Mouse (Mus musculus) cerebellum, adult 11-12 months (tissue): ENCODE results near the gene Adgrf2.

ENCODE experiments used
- DNase-seq: peaks from one replicate; pipeline ENCODE4 v3.0.0; 2022

Adgrf2 gene

GRCm38 (mm10) chr17:42741801-42742217 is at the start of gene Adgrf2:
Gene Adgrf2, minus strand, starts transcription at chr17:42742179.
- DNase-seq, result no peak

GRCm38 (mm10) chr17:42790787-42791186 is 48.8 kb upstream of the Adgrf2 start:
- no peak for DNase-seq

DNA sequence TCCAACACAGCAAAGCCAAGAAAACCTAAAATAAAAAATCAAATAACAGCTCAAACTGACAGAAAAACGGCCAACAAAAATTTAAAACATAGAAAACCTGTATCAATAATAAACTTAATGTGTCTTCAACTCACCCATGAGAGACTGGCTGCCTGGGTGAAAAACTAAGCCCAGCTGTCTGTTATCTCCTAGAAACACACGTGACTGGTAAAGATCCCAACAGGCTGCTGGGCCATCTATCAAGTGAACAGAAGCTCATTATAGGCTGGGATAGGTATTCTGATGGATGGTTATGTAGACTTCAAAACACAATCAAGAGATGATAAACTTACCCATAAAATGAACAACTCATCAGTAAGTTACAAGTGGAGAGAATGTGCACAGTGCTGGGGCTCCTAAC is 47.7 kb upstream of the Adgrf2 start:
- DNase-seq, result no peak

- no peak for DNase-seq
These were observed 46.9 kb upstream of the Adgrf2 start for GRCm38 (mm10) chr17:42788686-42789453.

GRCm38 (mm10) chr17:42782156-42782757 is 40.3 kb upstream of the Adgrf2 start:
- peak; percentile 32 for DNase-seq

GRCm38 (mm10) chr17:42753791-42754190 is 11.8 kb upstream of the Adgrf2 start:
- DNase-seq, result no peak

DNA sequence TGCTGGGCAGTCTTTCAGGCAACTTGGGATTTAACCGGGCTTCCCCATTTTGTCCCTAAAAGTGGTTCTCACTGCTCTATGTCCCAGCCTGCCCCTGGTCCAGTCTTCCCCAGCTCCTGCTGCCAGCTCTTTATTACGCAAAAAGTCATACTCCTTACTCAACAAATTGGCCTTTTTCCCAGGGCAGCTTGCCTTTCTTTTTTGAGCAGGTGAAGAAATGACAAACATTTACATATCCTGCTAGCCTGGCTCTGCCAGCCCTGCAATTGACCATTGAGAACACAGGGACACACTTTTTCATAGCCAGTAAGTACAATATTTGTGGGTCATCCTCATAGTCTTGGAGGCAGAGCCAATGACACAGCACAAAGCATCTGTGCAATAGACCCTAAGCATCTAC is 10.2 kb upstream of the Adgrf2 start:
- DNase-seq, result no peak

DNA sequence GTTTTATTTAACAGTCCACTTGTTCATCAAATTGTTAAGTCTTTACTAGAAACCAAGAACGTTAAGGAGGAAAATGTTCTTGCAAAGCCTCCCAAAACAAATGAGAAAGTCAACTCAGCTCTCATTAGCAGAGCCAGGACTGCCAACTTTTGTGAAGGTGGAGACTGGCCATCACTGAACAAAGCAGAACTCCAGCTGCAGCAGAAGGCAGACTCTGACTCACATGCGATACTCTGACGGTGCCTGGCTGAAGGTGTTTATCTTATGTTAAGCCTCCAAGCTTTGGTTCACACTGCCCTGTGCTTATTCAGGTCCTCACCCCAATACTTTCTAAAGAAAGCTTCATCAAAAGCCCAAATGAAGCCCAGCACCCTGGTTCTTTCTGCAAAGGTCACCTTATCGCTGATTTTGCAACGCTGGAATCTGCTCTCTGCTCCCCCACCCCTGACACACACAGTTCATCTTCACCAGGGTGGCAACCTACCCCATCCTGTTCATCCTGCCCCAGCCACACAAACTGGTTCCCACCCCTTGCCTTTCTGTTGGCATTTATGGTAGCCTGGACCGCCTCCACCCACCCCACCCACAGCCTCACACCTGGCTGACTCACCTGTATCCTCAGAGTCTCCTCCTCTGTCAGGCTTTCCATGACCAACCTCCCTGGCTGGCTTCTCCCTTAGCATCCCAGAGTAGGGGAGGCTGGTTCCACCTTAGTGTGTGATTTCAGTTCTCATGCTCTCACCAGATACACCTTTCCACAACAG is 3.9 kb upstream of the Adgrf2 start:
- no peak for DNase-seq

GRCm38 (mm10) chr17:42742823-42743222 is 844 bp upstream of the Adgrf2 start:
- DNase-seq, result no peak

DNA sequence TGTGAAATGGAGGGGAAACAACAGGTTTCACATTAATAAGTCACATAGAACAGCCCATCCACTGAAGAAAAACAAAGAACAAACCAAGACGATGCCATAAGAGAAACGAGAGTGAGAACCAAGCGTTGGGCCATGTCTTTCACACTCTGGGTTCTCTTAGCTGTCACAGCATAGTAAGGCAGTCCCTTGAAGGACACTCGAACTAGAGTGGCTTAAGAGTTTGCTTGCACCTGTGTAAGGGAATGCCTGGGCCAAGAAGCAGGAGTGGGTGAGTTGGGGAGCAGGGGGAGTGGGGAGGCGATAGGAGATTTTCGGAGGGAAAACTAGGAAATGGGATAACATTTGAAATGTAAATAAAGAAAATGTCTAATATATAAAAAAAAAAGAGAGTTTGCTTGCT is 3.2 kb downstream of the Adgrf2 start:
- no peak for DNase-seq

- no peak for DNase-seq
These were observed 24.8 kb downstream of the Adgrf2 start for GRCm38 (mm10) chr17:42717161-42717560.

GRCm38 (mm10) chr17:42714991-42715390 is 27.0 kb downstream of the Adgrf2 start:
- DNase-seq, result no peak

- no peak for DNase-seq
These were observed 31.3 kb downstream of the Adgrf2 start for GRCm38 (mm10) chr17:42710717-42711116.

DNA sequence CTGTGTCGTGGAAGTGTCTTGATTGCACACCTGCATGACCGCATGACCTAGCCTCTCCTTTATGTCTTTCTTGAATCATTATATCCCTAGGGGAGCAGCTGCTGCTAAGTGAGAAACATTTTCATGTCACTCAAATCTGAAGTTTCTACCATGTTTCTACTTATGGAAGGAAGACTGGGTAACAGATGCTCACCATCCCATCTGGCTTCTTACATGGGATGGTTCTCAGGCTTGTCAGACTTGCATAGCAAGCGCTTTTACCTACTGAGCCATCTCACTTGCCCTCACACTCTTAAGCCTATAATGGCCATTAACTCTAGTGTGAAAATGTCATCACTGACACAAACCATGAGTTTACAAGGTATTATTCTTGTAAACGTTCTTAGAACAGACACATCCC is 36.4 kb downstream of the Adgrf2 start:
- no peak for DNase-seq

DNA sequence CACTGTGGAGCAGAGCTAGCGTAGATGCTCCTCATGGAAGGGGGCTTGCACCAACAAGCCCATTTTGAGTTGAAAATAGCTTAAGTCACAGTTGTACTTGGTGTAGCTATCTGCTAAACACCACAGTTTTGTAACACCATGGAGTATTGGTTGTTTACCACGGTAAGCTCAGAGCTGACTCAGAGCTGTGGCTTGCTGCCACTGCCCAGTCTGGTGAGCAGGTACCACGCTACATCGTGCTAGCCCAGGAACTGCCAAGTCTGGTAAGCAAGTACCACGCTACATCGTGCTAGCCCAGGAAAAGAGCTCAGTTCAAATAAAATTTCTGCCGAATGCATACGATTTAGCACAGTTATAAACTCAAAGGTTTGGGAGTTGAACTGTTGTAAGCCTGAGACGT is 39.8 kb downstream of the Adgrf2 start:
- DNase-seq, result no peak

DNA sequence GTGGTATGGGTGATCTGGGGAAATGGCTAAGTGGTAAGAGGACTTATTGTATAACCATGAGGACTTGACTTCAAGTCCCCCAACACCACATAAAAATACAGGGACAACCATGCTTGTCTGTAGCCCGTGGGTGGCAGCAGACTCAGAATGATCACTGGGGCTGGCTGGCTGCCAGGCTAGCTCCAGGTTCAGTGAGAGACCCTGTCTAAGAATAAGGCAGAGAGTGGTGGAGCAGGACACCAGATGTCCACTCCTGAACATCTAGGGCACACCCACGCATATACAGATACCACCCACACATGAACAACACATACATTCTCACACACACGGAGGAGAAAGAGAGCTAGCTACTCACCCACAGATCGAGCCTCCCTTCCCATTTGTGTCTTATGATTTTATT is 47.2 kb downstream of the Adgrf2 start:
- no peak for DNase-seq

GRCm38 (mm10) chr17:42692136-42692535 is 49.8 kb downstream of the Adgrf2 start, which contains the start of gene Adgrf4:
Gene Adgrf4, minus strand, starts transcription at chr17:42692284.
- DNase-seq, result no peak

- no peak for DNase-seq
These were observed 51.4 kb downstream of the Adgrf2 start for GRCm38 (mm10) chr17:42690531-42690930.
